Comparison of ENCODE assay signal across 8 mouse cellular contexts in the genomic region with DNA sequence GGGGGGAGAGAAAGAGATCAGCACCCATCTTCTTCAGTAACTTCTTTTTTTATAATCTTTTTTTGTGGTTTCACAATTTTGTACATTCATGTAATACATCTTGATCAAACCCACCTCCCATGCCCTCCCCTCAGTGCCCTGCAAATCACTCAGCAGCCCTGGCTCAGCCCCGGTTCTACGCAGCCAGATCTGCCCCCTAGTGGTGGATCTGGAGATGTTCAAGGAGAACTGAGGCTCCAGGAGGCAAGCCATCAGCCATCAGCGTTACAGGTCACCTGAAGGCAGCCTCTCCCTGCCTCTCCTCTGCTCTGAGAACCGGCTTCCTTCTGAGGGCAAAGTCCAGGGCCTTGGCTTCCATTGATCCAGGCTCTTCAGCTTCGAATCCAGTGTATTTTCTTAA.
DNase-seq lines count a peak whose midpoint lies in the region; ATAC-seq and TF ChIP-seq lines count a peak whose summit lies in the region.

No protein-coding gene starts in this region.

- DNase-seq in thymus, postnatal 4 days = peak; percentile 13
- DNase-seq in thymus, postnatal 14 days = no peak
- peak; percentile 77 to 80 for DNase-seq in cerebellum, postnatal 14 days
- no peak for DNase-seq in T-cell, adult 2 months (ENCODE audit: low spot score)

- no peak for TF ChIP-seq POLR2A in olfactory bulb, adult 2 months (IDR thresholded peaks at IDR 0.05; ENCODE audit: insufficient read depth, low read depth, low read length)

- H3K27ac ChIP-seq in intestine, postnatal 0 days (ENCODE audit: low read depth, low read length) = no peak overlapping the region
- H3K27ac ChIP-seq in intestine, embryonic 15.5 days = no peak overlapping the region
- H3K27ac ChIP-seq in olfactory bulb, adult 2 months (ENCODE audit: insufficient read depth, low read depth, low read length) = no peak overlapping the region
- no peak overlapping the region for H3K27ac ChIP-seq in heart, embryonic 12.5 days (ENCODE audit: poor library complexity, severe bottlenecking)

- no peaks in the 10 kb centered on the region for H3K36me3 ChIP-seq in intestine, postnatal 0 days (ENCODE audit: control insufficient read depth, insufficient read depth)
- H3K36me3 ChIP-seq in intestine, embryonic 15.5 days = no peaks in the 10 kb centered on the region
- H3K36me3 ChIP-seq in heart, embryonic 12.5 days = no peaks in the 10 kb centered on the region

- no peak overlapping the region for H3K9ac ChIP-seq in intestine, postnatal 0 days (ENCODE audit: low read depth, low read length)
- no peak overlapping the region for H3K9ac ChIP-seq in intestine, embryonic 15.5 days
- no peak overlapping the region for H3K9ac ChIP-seq in heart, embryonic 12.5 days

- no peak for ATAC-seq in intestine, postnatal 0 days
- ATAC-seq in intestine, embryonic 15.5 days = no peak
- ATAC-seq in heart, embryonic 12.5 days (ENCODE audit: insufficient number of reproducible peaks, low FRiP score) = no peak

- H3K4me3 ChIP-seq in intestine, postnatal 0 days (ENCODE audit: low read depth, low read length) = no peak overlapping the region
- no peak overlapping the region for H3K4me3 ChIP-seq in intestine, embryonic 15.5 days (replicated peaks)
- H3K4me3 ChIP-seq in olfactory bulb, adult 2 months (ENCODE audit: insufficient read depth, low read depth, low read length) = no peak overlapping the region
- no peak overlapping the region for H3K4me3 ChIP-seq in heart, embryonic 12.5 days

- H3K4me1 ChIP-seq in intestine, postnatal 0 days (replicated peaks; ENCODE audit: control insufficient read depth, insufficient read depth, low read length) = no peaks in the 10 kb centered on the region
- no peaks in the 10 kb centered on the region for H3K4me1 ChIP-seq in intestine, embryonic 15.5 days (replicated peaks)
- H3K4me1 ChIP-seq in olfactory bulb, adult 2 months (ENCODE audit: control insufficient read depth, insufficient read depth, low read length) = no peaks in the 10 kb centered on the region
- H3K4me1 ChIP-seq in heart, embryonic 12.5 days (replicated peaks) = no peaks in the 10 kb centered on the region

- H3K4me2 ChIP-seq in intestine, postnatal 0 days (replicated peaks; ENCODE audit: low read depth) = no peak overlapping the region
- H3K4me2 ChIP-seq in intestine, embryonic 15.5 days (replicated peaks) = no peak overlapping the region
- no peak overlapping the region for H3K4me2 ChIP-seq in heart, embryonic 12.5 days

- 15% methylated on average over 5 of the region's 5 CpGs for WGBS in intestine, postnatal 0 days
- 19% methylated on average over 5 of the region's 5 CpGs for WGBS in intestine, embryonic 15.5 days
- 17% methylated on average over 5 of the region's 5 CpGs for WGBS in olfactory bulb, adult 2 months
- 21% methylated on average over 5 of the region's 5 CpGs for WGBS in heart, embryonic 12.5 days

- H3K27me3 ChIP-seq in intestine, postnatal 0 days (replicated peaks; ENCODE audit: control insufficient read depth, insufficient read depth, low read length) = no peaks in the 10 kb centered on the region
- H3K27me3 ChIP-seq in intestine, embryonic 15.5 days (replicated peaks) = no peaks in the 10 kb centered on the region
- H3K27me3 ChIP-seq in heart, embryonic 12.5 days (replicated peaks) = no peaks in the 10 kb centered on the region

- H3K9me3 ChIP-seq in intestine, postnatal 0 days (ENCODE audit: control insufficient read depth) = no peaks in the 10 kb centered on the region
- H3K9me3 ChIP-seq in intestine, embryonic 15.5 days = no peaks in the 10 kb centered on the region
- no peaks in the 10 kb centered on the region for H3K9me3 ChIP-seq in heart, embryonic 12.5 days (replicated peaks)

- TF ChIP-seq CTCF in intestine, postnatal 0 days (IDR thresholded peaks at IDR 0.05; ENCODE audit: low read depth) = peak; percentile 65
- peak; percentile 28; the same call in 1 of the 2 replicates for TF ChIP-seq CTCF in olfactory bulb, adult 2 months (IDR thresholded peaks at IDR 0.05; ENCODE audit: insufficient read depth, low read depth, low read length)

Comparison
In these comparisons a context has a peak if more than half of its experiments do, and no peak if none do; other contexts are left out.
1. DNase-seq: peak in thymus, postnatal 4 days (single experiment) and cerebellum, postnatal 14 days (2 of 2); none in thymus, postnatal 14 days (single experiment) and T-cell, adult 2 months (single experiment).